Mouse (Mus musculus): ENCODE measurements around the gene Lrrc73.

Lrrc73 gene

DNA sequence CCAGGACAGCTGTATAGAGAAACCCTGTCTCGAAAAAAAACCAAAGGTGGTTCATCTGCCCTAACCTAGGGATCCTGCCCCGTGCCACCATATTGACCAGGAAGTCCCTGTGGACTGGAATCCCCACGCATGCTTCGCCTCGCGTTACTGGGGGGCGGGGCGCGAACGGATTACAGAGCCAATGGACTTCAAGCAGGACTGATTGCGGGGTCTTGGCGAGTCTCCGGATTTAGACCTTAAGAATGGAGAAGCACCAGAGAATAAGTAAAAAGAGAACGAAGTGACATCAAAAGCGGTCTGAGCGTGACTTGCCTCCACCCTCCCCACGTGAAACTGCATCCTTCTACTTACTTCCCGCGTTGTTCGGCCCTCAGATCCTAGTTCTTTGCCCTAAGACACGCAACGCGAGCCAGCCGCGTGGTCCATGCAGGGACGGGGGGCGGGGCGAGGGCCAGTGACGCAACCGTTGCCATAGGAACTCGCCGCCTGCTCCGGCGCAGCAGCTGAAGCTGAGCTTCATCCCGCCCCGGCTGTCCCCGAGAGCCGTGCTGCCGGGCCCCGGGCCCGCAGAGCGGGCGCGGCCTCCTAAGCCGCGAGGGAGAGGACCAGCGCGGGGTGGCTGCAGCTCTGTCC is at the start of gene Lrrc73:
Gene Lrrc73 (plus strand): TSS at position 80 of the 633 bp plus-strand sequence.
- in situ Hi-C loops (cut with MboI; ENCODE audit: low sequenced_read_pairs): no loop called here

DNA sequence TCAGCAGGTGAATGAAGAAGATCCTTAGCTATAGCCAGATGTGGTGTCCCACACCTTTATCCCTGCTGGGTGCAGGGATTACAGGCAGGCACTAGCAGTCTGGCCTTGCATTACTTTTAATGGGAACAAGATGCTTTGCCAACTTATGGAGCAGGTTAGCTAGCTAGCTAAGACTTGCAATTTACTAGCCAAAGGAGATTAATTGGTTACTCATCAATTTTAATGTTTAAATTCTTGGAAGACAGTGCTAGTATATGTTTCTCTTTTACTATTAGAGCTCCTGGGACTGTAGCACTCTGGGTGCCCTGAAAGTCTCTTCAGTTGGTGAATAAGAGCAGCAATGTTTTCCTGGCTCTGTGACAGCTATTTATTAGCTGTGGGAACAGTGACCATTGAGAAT is 46.7 kb upstream of the Lrrc73 start:
- in situ Hi-C loops (cut with MboI; ENCODE audit: low sequenced_read_pairs): loop anchor here (25.0 kb wide), 1 partner anchor 756 kb away; no protein-coding TSS in a partner anchor

DNA sequence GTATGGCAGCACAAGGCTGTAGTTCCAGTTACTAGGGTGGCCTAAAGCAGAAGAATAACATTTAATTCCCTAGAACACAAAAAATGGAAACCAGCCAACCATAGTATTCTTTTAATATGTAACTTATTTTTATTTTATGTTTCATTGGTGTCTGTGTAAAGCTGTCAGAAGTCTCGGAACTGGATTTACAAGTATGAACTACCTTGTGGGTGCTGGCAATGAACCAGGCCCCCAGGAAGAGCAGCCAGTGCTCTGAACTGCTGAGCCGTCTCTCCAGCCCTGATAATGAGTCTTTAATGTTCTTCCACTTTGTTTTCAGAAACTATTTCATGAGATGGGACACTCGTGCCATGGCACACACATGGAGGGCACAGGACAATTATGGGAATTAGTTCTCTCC is 42.8 kb upstream of the Lrrc73 start:
- in situ Hi-C loops (cut with MboI; ENCODE audit: low sequenced_read_pairs): loop anchor here (25.0 kb wide), 1 partner anchor 752 kb away; no protein-coding TSS in a partner anchor

DNA sequence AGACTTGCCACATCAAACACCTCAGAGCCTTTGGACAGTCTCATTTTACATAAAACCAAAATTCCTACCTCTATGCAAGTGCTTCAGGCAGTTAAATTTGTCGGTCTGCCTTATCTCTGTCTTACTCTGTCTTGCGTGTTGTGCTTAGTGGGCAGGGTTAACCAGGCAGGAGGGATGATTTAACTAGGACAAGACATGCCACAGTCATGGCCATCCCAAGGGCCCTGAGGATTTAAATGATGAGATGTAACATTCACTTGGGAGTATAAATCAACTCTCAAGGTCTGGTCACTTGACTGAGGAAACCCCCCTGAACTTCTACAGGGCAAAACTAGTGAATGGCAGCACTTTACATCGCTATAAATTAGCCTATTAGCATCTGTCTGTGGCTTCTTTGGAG is 31.7 kb upstream of the Lrrc73 start:
- in situ Hi-C loops (cut with MboI; ENCODE audit: low sequenced_read_pairs): loop anchor here (25.0 kb wide), 1 partner anchor 741 kb away; no protein-coding TSS in a partner anchor

DNA sequence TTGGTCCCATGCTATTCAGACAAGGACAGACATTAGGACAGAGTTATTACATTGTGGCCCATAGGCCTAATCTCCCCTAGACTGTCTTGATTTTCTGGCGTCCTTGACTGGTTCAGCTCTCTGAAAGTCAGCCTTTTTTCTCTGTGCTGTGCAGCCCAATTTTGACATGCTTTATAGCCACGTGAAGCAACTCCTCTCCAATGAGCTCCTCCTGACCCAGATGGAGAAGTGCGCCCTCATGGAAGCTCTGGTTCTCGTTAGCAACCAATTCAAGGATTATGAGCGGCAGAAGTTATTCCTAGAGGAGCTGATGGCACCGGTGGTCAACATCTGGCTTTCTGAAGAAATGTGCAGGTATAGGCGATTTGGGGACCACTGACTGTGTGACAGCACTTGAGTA is 25.8 kb upstream of the Lrrc73 start:
- in situ Hi-C loops (cut with MboI; ENCODE audit: low sequenced_read_pairs): no loop called here

- in situ Hi-C loops (cut with MboI; ENCODE audit: low sequenced_read_pairs): no loop called here
These were observed 17.3 kb upstream of the Lrrc73 start for GRCm38 (mm10) chr17:46236067-46236466.

- in situ Hi-C loops (cut with MboI; ENCODE audit: low sequenced_read_pairs): no loop called here
These were observed 16.3 kb upstream of the Lrrc73 start for GRCm38 (mm10) chr17:46237079-46237478.

- in situ Hi-C loops (cut with MboI; ENCODE audit: low sequenced_read_pairs): no loop called here
These were observed 15.9 kb upstream of the Lrrc73 start for GRCm38 (mm10) chr17:46237480-46237879.

GRCm38 (mm10) chr17:46239516-46240114 is 13.7 kb upstream of the Lrrc73 start:
- in situ Hi-C loops (cut with MboI; ENCODE audit: low sequenced_read_pairs): no loop called here

- in situ Hi-C loops (cut with MboI; ENCODE audit: low sequenced_read_pairs): no loop called here
These were observed 11.9 kb upstream of the Lrrc73 start for GRCm38 (mm10) chr17:46241471-46241870.

DNA sequence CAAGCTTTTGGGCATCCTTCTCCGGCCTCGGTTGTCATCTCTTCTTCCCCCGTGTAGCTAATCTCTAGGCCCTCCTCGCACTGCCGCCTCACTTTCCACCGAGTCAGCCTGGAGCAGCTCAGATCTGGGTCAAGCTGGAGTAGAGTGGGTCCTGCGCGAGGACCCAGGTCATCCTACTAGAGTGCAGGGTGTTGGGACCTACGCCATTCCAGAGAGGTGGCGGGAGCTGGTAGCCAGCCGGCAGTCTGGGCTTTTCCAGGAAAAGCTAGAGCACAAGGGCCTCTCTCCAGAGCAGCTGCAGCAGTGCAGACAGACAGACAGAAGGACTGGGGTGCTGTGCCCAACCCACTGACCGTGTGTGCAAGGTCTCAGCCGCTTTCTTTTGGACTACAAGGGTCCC is 11.1 kb upstream of the Lrrc73 start:
- in situ Hi-C loops (cut with MboI; ENCODE audit: low sequenced_read_pairs): no loop called here

DNA sequence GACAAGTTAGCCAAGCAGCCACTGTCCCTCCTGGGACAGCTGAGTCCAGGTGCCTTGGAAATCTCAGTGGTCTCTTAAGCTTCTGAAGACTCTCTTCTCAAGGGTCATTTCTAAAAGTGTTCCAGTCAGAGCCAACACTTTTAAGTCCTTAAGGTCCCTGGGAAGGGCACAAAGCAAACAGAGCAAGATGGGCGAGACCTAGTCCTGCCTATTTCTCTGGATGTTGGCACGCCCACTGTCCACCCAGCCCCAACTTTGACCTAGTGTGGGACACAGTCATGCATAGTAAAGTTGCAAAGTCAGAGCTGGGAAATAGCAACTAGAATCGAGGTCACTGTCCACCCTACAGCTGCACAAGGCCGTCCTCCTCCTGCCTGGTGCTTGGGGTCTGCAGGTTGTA is 10.3 kb upstream of the Lrrc73 start:
- in situ Hi-C loops (cut with MboI; ENCODE audit: low sequenced_read_pairs): no loop called here

DNA sequence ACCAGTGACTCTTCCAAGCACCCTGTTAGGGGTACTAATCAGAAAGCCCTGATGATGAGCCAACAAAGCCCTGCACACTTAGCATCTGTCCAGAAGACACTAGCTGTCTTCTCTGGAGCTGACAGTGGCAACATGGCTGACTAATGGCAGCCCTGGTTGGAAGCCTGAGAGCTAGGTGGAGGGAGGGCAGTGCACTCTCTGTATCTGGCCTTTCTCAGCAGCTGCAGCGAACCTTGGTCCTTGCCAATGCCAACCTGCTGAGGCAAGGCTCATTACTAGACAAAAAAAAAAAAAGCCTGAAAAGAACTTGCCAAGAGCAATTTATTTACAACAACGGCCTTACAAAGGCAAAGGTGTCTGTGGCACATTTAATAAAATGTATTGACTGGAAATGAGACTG is 9.7 kb upstream of the Lrrc73 start:
- in situ Hi-C loops (cut with MboI; ENCODE audit: low sequenced_read_pairs): no loop called here

DNA sequence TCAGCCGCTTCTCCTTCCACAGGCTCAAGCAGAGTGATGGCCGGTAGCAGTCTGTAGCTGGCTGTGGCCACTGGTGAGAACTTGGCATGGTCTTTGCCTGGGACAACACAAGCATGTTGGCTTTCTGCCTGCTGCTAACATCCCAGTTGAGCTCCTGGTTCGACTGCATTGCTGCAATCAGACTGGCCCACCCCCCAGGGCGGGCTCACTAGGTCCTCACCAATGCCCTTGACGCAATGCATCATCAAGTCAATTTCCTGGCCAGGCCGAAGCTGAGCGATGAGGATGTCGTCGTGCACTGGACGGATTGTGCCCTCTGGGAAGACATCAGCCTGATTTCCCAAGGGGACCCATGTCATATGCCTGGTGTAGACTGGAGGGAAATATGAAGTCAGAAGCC is 8.8 kb upstream of the Lrrc73 start:
- in situ Hi-C loops (cut with MboI; ENCODE audit: low sequenced_read_pairs): no loop called here

DNA sequence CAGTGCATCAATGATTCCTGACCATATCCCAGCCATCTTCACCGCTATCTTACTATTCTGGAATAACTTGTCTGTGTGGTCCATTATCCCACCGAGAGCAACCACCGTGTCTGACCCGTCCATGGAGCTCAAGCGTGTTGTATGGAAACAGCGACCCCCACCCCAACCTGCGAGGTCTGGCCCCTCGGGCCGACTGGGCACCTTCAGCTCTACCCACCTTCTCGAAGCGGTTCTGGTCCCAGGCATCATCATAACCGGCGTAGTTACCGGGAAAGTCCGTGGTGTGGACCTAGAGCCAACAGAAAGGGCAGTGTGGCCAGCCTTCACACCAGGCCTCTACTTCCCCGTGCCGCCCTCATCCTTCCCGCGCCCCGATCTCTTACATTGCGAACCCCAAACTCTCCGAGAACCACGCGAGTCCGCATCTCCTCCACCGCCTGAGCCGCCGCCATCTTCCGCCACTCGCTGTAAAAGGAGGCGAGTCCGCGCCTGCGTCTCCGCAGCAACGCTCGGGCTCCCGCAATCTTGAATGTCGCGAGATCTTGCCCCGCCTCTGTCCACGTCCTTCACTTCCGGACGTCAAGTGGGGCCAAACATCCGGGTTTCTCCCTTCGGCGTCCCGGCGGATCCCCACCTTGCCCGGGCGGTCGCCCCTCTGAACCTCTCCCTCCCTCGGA is 5.7 kb upstream of the Lrrc73 start, which contains the start of the genes Polr1c and Yipf3:
Gene Polr1c (minus strand): TSS at position 543 of the 677 bp plus-strand sequence.
Gene Yipf3 (plus strand): TSS at position 569 of the 677 bp plus-strand sequence.
- in situ Hi-C loops (cut with MboI; ENCODE audit: low sequenced_read_pairs): no loop called here

- in situ Hi-C loops (cut with MboI; ENCODE audit: low sequenced_read_pairs): no loop called here
These were observed 5.2 kb upstream of the Lrrc73 start for GRCm38 (mm10) chr17:46248189-46248522.

DNA sequence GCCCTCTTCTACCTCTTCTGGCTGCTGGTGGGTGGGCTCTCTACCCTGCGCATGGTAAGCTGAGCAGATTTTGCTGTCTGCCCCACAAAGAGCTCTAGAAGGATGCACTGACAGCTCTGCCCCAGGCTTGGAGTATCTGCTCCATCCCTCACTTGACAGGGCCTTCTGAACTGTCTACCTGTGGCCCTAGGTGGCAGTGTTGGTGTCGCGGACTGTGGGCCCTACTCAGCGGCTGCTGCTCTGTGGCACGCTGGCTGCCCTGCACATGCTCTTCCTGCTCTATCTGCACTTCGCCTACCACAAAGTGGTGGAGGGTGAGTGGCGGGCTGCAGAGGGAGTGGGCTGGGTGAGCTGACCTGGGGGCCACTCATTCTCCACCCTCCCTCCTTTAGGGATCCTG is 2.2 kb upstream of the Lrrc73 start:
- in situ Hi-C loops (cut with MboI; ENCODE audit: low sequenced_read_pairs): no loop called here

DNA sequence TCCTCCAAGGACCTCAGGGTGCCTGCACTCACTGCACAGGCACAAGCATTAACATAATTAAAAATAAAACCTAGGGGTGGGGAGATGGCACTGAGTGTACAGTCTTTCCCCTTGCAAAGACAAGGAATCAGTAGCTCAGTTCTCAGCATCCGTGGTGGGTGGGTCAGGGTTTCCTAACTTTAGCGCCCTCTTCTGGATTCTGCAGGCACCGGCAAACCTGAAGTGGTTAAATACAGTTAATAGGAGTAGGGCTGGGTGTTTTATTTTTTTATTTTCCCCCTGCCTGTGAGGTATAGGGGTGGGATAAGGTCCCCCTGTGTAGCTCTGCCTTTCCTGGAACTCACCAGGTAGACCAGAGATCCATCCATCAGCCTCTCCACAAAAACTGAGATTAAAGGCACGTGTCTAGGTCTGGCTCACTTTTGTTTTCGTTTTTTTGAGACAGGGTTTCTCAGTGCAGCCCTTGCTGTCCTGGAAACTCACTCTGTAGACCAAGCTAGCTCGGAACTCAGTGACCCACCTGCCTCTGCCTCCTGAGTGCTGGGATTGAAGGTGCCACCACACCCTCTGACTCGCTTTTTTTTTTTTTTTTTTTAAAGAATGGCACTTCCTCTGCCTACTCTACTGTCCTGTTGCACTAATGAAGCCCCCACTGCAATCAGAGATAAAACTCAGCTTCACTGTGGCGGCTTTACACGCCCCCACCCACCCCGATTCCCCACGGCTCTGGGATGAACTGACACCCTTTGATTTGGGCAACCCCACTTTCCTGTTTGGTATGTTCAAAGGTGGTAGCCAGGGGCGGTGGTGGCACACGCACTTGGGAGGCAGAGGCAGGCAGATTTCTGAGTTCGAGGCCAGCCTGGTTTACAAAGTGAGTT is 520 bp upstream of the Lrrc73 start:
- in situ Hi-C loops (cut with MboI; ENCODE audit: low sequenced_read_pairs): no loop called here

- in situ Hi-C loops (cut with MboI; ENCODE audit: low sequenced_read_pairs): no loop called here
These were observed 775 bp downstream of the Lrrc73 start for GRCm38 (mm10) chr17:46254106-46254505.

- in situ Hi-C loops (cut with MboI; ENCODE audit: low sequenced_read_pairs): no loop called here
These were observed 1.8 kb downstream of the Lrrc73 start for GRCm38 (mm10) chr17:46255147-46255546.

Measured in CH12F3 (cell line).